ENCODE assay signal across 15 mouse cellular contexts in genomic region chr13:77217672-77218280, GRCm38 (mm10).
"Had no signal": no experiment of that assay in that cellular context is flagged by ENCODE, and none has a peak within 500 bp of the region (broad histone marks: within the 10 kb centered on the region; RNA-seq: fewer than 3 reads in every experiment).

No protein-coding gene starts in this region.

- H3K9me3 ChIP-seq: limb, embryonic 10.5 days; liver, embryonic 15.5 days; midbrain, embryonic 10.5 days; neural tube, embryonic 13.5 days had no signal

- H3K36me3 ChIP-seq: limb, embryonic 10.5 days; liver, embryonic 15.5 days; midbrain, embryonic 10.5 days; neural tube, embryonic 13.5 days had no signal

- H3K4me1 ChIP-seq: limb, embryonic 10.5 days; liver, embryonic 15.5 days; midbrain, embryonic 10.5 days; neural tube, embryonic 13.5 days had no signal

- H3K9ac ChIP-seq: liver, embryonic 15.5 days; lung, embryonic 14.5 days; neural tube, embryonic 13.5 days had no signal

- DNase-seq: kidney, postnatal 25 days; lung, embryonic 14.5 days; lung, postnatal 10 days; lung, postnatal 4 days; right cerebral cortex, postnatal 4 days; spleen, adult 18-20 months; thymus, adult 18-20 months; thymus, postnatal 14 days had no signal

- H3K4me3 ChIP-seq: left cerebral cortex, adult 2 months; limb, embryonic 10.5 days; liver, embryonic 15.5 days; midbrain, embryonic 10.5 days; myocyte; neural tube, embryonic 13.5 days had no signal

- H3K27me3 ChIP-seq: liver, embryonic 15.5 days; neural tube, embryonic 13.5 days had no signal

- H3K4me2 ChIP-seq: liver, embryonic 11.5 days; liver, embryonic 15.5 days; lung, embryonic 14.5 days; neural tube, embryonic 13.5 days had no signal

- H3K27ac ChIP-seq: left cerebral cortex, adult 2 months; limb, embryonic 10.5 days; liver, embryonic 15.5 days; midbrain, embryonic 10.5 days; neural tube, embryonic 13.5 days had no signal
